Mouse (Mus musculus) neural tube, embryonic 10.5 days (tissue): ENCODE results near the gene U2af1.
A peak's percentile ranks its signal among the peaks of the same experiment; 100 is the strongest.

Experiments
- DNase-seq: peaks from one replicate; pipeline ENCODE4 v3.0.0-alpha.2; 2017; ENCODE audit warnings: low spot score; ENCODE audit errors: extremely low spot score

Gene U2af1

GRCm38 (mm10) chr17:31662855-31663254 lies 4.2 kb upstream of the U2af1 start:
- no peak for DNase-seq

GRCm38 (mm10) chr17:31660661-31661250 lies 2.1 kb upstream of the U2af1 start:
- no peak for DNase-seq

GRCm38 (mm10) chr17:31658136-31658467 lies 590 bp downstream of the U2af1 start:
- DNase-seq, result no peak

GRCm38 (mm10) chr17:31657141-31657983 lies 1.3 kb downstream of the U2af1 start:
- no peak for DNase-seq

- no peak for DNase-seq
Measured at GRCm38 (mm10) chr17:31656682-31657081, 2.0 kb downstream of the U2af1 start.

GRCm38 (mm10) chr17:31655366-31655765 lies 3.3 kb downstream of the U2af1 start:
- no peak for DNase-seq

- no peak for DNase-seq
Measured at GRCm38 (mm10) chr17:31653277-31653676, 5.4 kb downstream of the U2af1 start.

- no peak for DNase-seq
Measured at GRCm38 (mm10) chr17:31652152-31652551, 6.5 kb downstream of the U2af1 start.

- DNase-seq, result no peak
Measured at GRCm38 (mm10) chr17:31646199-31647002, 12.3 kb downstream of the U2af1 start.

- DNase-seq, result no peak
Measured at GRCm38 (mm10) chr17:31642913-31643312, 15.8 kb downstream of the U2af1 start.

GRCm38 (mm10) chr17:31642331-31642730 lies 16.4 kb downstream of the U2af1 start:
- no peak for DNase-seq

- DNase-seq, result no peak
Measured at GRCm38 (mm10) chr17:31639651-31640050, 19.0 kb downstream of the U2af1 start.

- no peak for DNase-seq
Measured at GRCm38 (mm10) chr17:31637866-31638570, 20.7 kb downstream of the U2af1 start.

GRCm38 (mm10) chr17:31636942-31637811 lies 21.5 kb downstream of the U2af1 start, which contains the start of gene Cbs:
Cbs (minus strand) TSS chr17:31637238.
- peak; percentile 73 for DNase-seq

GRCm38 (mm10) chr17:31636277-31636941 lies 22.3 kb downstream of the U2af1 start:
- no peak for DNase-seq

GRCm38 (mm10) chr17:31635781-31636180 lies 22.9 kb downstream of the U2af1 start:
- no peak for DNase-seq

- DNase-seq, result no peak
Measured at GRCm38 (mm10) chr17:31634896-31635295, 23.8 kb downstream of the U2af1 start.

- DNase-seq, result no peak
Measured at GRCm38 (mm10) chr17:31633007-31633406, 25.7 kb downstream of the U2af1 start.

GRCm38 (mm10) chr17:31631081-31631800 lies 27.5 kb downstream of the U2af1 start:
- DNase-seq, result no peak
